Mouse (Mus musculus) left cerebral cortex, postnatal 10 days (tissue): ENCODE results near the gene Nus1. TPM values are rescaled to one million over a fixed set of nuclear protein-coding genes. Genes with fewer than 3 reads are reported as not detected.

Experiments
- total RNA-seq, 2 experiments: library from RNA; stranded (reverse); gene quantifications; 2 replicates each; pipeline ENCODE4 v1.2.3; 2021

Nus1 gene
- total RNA-seq, 2 experiments from 2014 or later, result 61.9 to 65.2 TPM

Other genes starting within 250 kb of the Nus1 start
- not detected for gene Ros1, start 222.3 kb upstream of the Nus1 start, total RNA-seq
- 1 to 10 TPM; 8.4 to 9.5 TPM for gene Dcbld1, start 183.9 kb upstream of the Nus1 start, total RNA-seq
- gene Gm26741, start 58.8 kb upstream of the Nus1 start, total RNA-seq, result not detected
- 10 to 100 TPM; 59.2 to 61.9 TPM for gene Gopc, start 35.4 kb upstream of the Nus1 start, total RNA-seq
- not detected for gene Nepn, start 28.6 kb upstream of the Nus1 start, total RNA-seq